Mouse (Mus musculus) urinary bladder, adult 18-20 months (tissue): ENCODE data around the gene Rxylt1.

Source experiments
- DNase-seq, 2 experiments: peaks; one replicate each; pipeline ENCODE4 v3.0.0; 2022; ENCODE audit warnings: low spot score in 2 of 2, mixed read lengths in 2 of 2

Rxylt1 gene

DNA sequence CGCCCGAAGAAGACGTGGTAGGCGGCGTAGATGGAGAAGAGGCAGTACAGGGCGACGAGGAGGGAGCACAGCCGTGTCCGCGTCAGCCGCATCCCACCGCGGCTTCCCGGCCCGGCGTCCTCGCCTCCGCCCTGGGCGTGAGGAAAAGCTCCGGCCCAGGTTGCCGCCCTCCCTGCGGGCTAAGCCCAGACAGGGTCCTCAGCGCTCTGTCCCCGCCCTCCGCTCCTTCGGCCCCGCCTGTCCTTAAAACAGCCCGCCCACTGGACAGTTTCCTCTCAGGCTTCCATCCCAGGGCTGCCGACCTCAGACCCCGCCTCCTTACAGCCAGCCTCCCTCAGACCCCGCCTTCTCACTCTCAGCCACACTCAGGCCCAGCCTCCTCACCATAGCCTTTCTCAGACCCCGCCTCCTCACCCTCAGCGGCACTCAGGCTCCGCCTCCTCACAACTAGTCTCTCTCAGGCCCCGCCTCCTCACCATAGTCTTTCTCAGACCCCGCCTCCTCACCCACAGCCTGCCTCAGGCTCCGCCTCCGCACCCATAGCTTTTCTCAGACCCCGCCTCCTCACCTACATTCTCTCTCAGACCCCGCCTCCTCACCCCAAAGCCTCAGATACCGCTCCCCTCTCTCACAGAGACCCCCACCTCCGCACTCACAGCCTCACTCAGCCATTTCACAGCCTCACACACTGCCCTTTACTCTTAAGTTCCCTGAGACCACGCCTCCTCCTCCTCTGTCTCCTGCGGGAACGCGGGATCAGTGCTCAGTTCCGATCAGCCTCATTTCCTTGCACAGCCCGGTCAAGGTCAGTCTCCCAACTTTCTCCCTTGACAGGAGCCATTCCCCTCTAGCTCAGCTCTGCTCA is at the start of gene Rxylt1:
Rxylt1 (minus strand) TSS at position 392 of the 865 bp plus-strand sequence.
- DNase-seq: peak; percentile 91 to 97

DNA sequence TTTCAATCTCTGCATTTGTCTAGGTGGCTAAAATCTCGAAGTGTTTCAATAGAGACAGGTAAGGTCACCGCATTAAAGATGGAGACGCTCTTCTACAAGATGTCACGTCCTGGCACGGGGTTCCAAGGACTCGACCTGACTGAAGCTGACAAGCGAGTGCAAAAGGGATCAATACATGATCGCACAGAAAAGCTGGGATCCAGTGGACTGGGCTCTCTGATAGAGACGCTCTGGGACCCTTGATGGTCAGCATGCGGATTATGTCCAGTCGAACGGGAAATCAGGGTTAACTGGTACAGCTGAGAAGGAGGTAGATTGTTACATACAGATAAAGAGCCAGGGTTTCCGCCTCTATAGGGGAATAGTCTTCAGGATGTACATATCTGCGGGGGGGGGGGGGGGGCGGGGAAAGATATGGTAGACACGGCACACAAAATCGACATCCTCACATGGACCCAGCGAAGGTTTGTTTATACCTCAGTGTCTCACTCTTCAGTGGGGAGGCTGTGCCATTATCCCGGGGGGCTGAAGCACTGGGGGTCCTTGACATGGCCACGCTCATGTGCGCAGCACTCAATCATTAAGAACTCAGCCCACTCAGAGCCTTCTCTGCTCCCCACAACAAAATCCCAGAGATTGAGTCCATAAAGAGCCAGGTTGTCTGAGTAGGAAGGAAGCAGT is 24.3 kb upstream of the Rxylt1 start:
- no peak for DNase-seq

DNA sequence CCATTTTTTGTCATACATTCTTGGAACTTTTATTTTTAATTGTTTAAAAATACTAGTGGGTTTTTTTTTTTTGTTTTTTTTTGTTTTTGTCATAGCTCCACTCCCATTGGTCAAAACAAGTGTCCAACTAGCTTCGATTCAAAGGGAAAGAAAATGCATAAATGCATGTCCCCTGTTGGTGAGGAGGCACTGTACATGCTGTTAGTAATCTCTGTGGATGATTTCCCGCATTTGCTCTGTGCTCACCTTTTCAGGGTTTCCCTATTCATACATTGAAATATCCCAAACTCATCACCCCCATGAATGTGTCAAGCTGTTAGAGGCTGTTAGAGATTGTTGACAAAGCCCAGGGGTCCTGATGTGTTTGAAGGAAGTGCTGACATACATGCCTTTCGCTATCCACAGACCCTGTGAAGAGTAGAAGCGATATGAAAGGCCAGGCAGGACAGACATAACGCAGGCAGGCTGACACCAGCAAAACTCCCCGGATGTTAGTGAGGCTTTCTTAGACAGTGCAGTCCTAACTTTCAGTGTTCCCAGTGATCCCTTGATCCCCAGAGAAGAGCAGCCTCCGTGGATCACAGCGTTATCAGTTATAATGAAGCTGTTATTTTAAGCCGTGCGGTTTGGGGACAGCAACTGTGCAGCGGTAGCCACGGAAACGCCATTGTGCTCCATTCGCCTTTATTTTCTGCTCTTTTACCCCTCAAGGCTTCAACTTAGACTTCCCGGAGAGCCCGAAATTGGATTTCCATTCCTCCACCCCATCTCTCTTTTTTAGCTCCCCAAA is 23.5 kb upstream of the Rxylt1 start:
- DNase-seq: no peak

DNA sequence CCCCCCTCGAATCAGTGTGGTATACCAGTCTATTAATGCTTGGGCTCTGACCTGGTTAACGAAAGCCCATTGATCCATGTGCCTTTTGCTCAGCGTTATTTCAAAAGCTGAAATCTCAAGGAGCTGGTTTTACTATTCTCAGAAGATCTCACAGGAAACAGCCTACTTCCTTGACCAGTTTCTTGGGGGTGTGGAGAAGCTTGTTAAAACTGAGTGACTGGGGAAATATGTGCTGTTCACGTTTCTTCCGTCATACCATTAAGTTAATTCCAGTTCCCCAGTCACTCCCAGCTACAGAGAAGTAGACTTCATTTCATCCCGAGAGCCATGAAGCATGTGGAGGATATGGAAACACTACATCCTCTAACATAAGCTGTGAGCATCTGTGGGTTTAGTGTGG is 22.3 kb upstream of the Rxylt1 start:
- DNase-seq: no peak

DNA sequence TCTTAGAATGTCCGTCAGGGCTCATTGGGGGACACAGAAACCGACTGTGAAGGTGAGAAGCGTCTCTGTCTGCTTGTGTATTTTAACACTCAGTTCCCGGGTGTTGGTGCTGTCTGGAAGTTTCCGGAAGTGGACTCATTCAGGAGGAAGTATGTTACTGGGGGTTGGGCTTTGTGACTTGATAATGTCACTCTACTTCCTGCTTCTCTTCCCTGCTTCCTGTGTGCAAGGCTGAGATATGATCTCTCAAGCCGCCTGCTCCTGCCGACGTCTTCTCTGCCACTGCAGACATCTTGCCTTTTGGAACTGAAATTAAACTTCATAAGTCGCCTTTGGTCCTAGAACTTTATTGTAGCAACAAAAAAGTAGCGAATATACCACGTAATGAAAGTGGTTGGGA is 19.5 kb upstream of the Rxylt1 start:
- DNase-seq: no peak

DNA sequence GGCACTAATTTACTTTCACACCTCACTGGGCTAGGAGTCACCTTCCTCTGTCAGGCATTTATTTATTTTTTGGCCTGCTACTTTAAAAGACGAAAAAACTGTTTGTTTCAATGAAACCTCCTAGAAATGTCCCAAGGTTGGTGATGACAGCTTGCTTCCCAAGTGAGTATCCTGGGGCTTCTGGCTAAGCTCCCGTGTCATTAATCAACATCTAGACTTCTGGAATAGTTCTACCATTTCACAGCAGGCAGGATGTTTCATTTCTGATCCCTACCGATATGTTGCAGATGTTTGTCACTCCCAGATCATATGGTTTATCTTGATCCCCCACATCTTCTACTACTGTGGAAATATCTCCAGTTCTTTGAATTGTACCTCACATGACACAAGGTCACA is 9.5 kb upstream of the Rxylt1 start:
- DNase-seq: no peak

DNA sequence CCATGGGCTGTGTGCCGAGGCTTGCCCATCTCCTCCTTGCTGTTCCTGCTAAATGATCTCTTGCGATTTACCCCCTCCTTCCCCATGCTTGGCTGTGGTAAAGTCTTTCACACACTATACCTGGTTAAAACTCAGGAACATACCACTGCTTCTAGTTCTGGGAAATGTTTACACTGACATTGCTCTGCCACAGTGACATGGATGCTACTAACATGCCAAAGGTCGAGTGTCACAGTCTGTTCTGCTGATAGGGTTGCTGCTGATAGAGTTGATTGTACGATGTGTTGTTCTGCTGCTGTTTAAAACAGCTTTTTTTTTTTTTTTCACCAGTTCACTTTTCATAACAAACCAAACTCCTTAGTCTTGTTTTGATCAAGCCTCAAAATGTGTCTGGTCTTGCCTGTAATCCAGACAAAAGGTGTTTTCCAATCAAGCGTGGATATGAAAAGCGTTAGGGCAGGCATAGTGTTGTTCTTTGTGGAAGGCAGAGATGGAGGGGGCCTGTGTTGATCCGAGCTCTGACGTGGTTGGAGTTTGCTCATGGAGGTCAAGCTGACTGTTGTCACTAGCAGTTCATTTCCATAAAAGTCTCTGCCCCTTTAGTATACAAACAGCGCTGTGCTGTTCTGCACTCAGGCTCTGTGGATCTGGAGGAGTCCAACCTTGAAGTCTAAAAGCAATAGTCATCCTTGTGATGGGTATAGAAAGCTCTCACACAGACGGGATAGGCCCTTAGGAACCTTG is 8.9 kb upstream of the Rxylt1 start:
- no peak for DNase-seq

DNA sequence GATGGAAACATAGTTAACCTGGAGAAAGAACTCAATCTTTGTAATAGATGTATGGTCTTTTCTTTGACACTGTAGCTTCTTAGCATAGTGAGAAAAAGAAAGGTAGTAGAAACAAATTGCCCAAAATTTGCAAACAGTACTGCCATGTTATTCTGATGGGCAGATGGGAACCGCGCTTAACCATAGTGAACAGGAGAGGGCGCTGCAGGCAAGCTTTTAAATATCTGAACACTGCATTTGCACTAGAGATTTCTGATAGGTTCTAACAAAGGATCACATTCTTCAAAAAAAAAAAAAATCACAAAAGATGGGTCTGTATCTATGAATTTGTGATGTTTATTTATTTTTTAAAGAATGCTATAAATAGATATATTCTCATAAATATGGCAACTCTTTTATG is 8.2 kb upstream of the Rxylt1 start:
- DNase-seq: peak in 1 of 2 experiments; percentile 10

DNA sequence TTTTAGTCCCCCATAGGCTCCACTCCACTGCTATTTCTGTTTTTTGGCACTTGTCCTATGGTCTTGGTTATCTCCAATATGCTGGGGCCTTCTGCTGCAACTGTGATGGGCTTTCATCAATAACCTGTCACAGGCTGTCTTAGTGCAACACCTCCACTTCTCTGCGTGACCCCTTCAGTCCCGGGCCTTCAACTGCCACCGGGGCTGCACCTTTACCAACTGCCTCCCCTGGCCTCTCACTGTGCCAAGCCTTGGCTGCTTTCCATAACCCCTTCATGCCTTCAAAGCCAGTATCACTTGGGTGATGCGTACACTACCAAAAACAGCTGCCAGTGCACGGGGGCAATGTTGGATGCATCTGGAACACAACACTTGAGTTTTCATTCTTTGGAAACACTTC is 5.5 kb upstream of the Rxylt1 start:
- no peak for DNase-seq

DNA sequence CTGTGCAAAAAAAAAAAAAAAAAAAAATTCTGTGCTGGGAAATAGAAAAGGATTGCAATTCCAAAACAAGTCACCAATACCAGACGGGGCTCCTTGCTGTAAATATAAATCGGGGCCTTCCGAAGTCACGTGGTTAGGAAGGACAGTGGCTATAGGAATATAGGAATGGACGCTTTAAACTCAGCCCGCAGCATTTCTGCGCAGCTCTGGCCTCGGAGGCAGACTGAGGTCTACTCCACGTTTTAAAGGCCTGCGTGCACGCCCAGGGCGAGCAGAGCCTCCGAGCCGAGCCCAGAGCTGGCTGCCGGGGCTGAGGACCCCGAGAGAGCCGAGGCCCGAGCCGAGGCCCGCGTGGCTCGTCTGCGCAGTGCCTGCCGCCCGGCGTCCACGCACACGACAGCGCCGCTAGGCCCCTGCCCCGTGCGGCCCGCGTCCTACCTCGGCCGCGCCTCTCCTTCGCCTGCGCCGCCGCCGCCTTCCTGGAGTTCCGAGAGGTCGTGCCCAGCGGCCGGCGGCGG is 650 bp downstream of the Rxylt1 start:
- DNase-seq: no peak

DNA sequence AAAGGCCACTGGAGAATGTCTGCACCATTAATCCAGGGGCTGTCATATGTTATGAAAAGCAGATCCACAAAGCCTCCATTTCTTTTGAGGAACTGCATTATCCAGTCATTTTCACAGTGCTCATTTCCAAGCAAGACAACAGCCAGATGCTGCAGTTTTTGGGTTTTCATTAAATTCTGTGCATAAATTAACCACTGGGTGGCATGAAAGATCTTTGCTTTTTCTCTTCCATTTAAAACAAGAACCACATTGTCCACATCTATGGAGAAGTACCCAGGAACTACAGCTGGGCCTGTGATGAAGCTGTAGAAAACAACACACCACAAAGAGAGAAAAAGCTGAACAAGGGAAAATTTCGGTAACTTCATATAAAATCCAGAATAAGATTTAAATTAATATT is 6.7 kb downstream of the Rxylt1 start:
- DNase-seq: no peak

DNA sequence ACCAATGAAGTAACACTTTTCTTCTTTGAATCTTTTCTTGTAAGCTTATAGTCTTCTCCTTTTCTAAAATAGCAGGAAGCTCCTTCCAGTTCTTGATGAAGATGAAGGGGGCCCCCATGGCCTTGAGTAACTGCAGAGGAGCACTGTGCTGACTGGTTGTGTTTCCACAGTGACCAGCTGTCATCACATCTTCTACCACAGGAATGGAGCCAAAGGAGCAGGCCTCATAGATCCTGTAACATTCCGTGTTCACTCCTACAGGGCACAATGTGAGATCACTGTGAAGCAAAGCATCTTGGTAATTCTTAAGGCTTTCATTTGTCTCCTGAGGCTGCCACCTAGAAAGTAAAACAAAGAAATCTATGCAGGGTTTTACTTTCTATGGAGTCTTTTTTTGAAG is 15.8 kb downstream of the Rxylt1 start:
- no peak for DNase-seq

DNA sequence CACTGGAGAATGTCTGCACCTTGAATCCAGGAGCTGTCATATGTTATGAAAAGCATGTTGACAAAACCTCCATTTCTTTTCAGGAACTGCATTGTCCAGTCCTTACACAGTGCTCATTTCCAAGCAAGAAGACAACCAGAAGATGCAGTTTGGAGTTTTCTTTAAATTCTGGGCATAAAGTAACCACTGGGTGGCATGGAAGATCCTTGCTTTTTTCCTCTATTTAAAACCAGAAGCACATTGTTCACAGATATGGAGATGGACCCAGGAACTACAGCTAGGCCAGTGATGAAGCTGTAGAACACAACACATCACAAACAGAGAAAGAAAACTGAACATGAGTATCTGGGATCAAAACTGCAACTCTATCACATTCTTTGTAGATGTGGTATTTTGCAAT is 28.0 kb downstream of the Rxylt1 start:
- DNase-seq: no peak

DNA sequence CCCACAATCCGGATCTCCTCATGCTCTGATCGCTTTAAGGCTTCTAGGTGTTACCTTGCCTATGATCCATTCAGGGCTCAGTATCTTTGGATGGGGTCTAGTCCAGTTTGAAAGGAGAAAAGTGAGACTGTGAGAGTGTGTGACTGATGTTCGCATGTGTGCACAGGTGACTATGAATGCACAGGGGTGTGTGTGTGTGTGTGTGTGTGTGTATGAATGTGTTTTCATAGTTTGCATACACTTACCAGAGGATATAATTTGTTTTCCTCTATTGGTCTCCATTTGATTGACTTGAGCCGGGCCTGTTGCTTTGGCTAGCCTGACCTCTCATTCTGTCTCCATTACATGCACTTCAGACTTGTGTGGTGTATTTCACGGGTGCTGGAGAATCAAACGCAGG is 41.3 kb downstream of the Rxylt1 start:
- DNase-seq: no peak

DNA sequence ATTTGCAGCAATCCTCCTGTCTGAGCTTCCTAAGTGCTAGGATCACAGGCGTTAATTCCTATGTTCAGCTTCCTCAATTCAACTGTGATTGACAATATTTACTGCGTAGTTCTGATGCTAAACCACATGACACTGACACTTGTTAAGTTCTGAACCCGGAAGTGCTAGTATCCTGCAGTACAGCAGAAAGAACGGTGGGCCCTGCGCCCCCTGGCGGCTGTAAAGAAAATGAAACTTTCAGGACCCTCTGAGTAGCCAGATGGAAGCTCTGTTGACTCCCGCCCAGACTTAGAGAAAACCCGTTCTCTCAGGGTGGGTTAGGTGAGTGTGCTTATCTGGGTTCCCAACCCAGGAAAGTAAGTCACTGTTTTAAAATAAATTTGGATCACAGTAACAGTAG is 42.6 kb downstream of the Rxylt1 start:
- no peak for DNase-seq

DNA sequence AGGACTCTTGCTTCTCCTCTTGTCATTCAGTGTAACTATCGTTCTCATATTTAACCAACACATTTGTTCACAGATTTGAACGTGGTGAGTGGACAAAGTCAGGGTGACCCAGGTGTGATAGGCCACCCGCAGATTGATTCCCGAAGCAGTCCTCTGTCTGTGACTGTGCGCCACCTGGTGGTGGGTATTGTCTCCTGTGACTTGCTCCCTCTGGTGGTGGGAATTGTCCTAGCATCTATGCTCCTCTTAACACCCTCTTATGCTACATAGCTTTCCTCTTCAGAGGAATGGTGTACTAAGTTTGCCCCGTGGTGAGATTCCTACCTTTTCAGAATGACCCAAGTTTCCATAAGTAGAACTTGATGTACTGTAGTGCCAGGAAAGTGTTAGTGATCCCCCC is 45.3 kb downstream of the Rxylt1 start:
- peak; percentile 66 to 91 for DNase-seq

DNA sequence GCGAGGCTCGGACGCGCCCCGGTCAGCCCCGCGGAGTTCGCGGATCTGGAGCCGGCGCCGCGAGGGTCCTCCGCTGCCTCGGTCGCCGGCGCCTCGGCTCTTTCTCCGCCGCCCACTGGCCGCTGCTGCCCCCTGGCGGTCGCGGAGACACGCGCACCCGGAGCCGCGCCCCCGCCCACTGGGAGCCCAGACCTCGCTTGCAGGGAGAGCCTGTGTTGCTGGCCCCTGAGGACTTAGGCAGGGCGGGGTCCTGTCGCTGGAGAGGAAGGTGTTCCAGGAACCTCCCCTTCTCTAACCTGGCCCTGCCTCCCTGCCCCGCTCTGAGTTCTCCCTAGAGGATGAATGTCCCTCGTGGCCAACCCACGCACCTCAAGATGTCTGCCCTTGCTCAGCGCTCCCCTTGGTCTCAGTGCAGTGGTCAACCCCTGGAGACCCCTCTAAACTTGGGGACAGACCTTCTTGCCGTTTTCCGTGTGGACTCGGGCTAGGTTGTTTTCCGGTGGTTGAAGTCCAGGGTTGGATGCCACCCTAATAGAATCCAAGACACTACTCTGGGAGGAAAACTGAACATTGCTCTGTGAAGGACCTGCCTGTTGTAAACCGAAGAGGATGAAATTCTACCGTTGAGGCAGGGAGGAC is 49.3 kb downstream of the Rxylt1 start:
- DNase-seq: peak; percentile 77 to 85

DNA sequence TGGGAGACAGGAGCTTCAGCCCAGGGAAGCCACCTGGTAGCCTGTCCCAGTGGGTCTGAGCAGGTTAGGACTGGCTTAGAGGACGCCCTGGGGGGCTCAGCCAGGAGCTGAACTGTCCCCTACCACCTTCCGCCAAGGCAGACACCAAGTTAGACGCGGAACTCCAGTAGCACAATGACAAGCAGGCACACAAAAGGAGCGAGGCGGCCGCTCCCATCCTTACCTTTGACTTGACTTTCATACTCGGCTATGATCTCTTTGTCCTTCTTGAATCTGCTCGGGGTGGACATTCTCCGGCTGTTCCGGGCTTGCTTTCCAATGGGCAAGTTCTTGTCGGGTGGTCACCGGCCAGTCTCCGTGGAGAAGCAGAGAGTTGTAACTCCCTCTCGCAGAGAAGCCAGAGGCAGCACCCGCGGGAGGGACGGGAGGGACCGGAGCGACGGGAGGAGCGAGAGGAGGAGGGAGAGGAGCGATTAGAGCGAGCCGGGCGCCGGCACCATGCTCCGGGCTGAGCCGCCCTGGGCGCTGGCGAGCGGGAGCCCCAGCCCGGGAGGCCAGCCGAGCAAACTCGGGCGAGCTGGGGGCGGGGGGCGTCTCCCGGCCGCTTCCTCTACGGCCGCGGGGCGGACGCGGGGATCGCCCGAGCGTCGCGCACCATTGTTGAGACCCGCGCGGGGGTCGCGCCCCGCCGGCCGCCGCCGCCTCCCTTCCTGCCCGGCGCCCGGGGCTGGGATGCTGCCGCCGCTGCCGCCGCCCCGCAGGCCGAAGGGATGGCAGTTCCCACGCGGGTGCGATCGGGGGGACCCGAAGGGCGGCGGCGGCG is 50.1 kb downstream of the Rxylt1 start, which contains the start of gene Srgap1:
Srgap1 (minus strand) TSS at position 412 of the 823 bp plus-strand sequence.
- DNase-seq: peak; percentile 52 to 68

DNA sequence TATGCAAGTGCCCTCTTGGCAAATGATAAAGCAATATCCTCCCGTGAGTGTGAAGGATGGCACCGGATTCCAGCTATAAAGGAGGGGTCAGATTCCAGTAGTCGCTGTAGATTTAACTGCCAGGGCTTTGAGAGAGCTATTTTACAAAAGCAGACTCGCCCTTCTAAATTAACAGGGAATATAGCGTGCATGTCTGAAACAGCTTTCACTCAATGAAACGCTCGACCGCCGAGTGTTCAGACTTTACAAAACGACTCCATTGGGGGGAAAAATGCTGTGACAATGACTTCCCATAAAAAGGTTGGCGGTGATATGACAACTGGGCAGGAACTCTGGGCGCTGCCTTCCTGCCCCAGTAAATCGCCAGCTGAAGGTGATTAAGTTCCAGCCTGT is 50.7 kb downstream of the Rxylt1 start:
- DNase-seq: no peak

DNA sequence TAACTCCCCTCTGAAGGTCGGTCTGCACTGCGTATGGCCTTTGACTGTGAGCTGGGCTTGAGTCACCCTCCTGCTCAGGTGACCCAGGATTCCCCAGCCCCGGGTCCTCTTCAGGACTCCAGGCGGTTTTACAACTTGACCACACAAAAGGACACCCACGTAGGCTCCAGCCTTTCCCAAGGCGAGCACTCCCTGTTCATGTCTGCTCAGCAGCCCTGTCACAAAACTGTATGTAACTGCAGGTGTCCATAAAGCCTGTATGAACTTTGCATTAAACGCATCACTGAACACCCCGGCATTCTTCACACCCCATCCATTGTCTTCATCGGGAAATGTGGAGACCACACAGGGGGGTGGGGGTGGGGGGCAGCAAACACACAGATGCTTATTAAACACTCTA is 51.2 kb downstream of the Rxylt1 start:
- no peak for DNase-seq
